Mouse (Mus musculus): Measurements from ENCODE around the gene Treh. TPM values are rescaled to one million over a fixed set of nuclear protein-coding genes. Genes with fewer than 3 reads are reported as not detected.

The Treh gene
- polyA plus RNA-seq, 1 experiment from 2014 or later = not detected

- Histone ChIP-seq H3K9me3 (replicated peaks) (no peaks in the 10 kb centered on the region), H3K4me2 (no peak overlapping the region), H3K4me3 (no peak overlapping the region), H3K9ac (no peak overlapping the region), H3K27ac (peak overlapping the region; percentile 71; the same call in 1 of the 2 replicates), H3K4me1 (replicated peaks) (peaks cover 44% of the 10 kb centered on the region), H3K36me3 (peaks cover 25% of the 10 kb centered on the region), H3K27me3 (no peaks in the 10 kb centered on the region)
- no peak for ATAC-seq (replicated peaks; ENCODE audit: insufficient number of reproducible peaks, insufficient read depth, low FRiP score, low read depth)
- 71% methylated on average over 6 of the region's 6 CpGs for WGBS
These were observed 44.2 kb downstream of the Treh start for GRCm38 (mm10) chr9:44716997-44717821.

GRCm38 (mm10) chr9:44717822-44718242 is 44.8 kb downstream of the Treh start:
- no peak for ATAC-seq (replicated peaks; ENCODE audit: insufficient number of reproducible peaks, insufficient read depth, low FRiP score, low read depth)
- Histone ChIP-seq H3K9ac (no peak overlapping the region), H3K27ac (peak overlapping the region; percentile 71), H3K4me2 (no peak overlapping the region), H3K27me3 (no peaks in the 10 kb centered on the region), H3K4me1 (replicated peaks) (peaks cover 50% of the 10 kb centered on the region), H3K36me3 (peaks cover 20% of the 10 kb centered on the region), H3K9me3 (replicated peaks) (no peaks in the 10 kb centered on the region), H3K4me3 (no peak overlapping the region)
- WGBS = 69% methylated on average over 10 of the region's 10 CpGs

GRCm38 (mm10) chr9:44718937-44719631 is 46.1 kb downstream of the Treh start:
- H3K9me3 ChIP-seq (replicated peaks) = no peaks in the 10 kb centered on the region
- H3K27ac ChIP-seq = no peak overlapping the region; the same call in 1 of the 2 replicates
- ATAC-seq (replicated peaks; ENCODE audit: insufficient number of reproducible peaks, insufficient read depth, low FRiP score, low read depth) = no peak
- H3K27me3 ChIP-seq = no peaks in the 10 kb centered on the region
- H3K36me3 ChIP-seq = peaks cover 20% of the 10 kb centered on the region
- WGBS = 85% methylated on average over 12 of the region's 12 CpGs
- H3K9ac ChIP-seq = no peak overlapping the region
- no peak overlapping the region for H3K4me3 ChIP-seq
- H3K4me2 ChIP-seq = no peak overlapping the region
- H3K4me1 ChIP-seq (replicated peaks) = peaks cover 62% of the 10 kb centered on the region

- Histone ChIP-seq H3K27ac (peak overlapping the region; percentile 78), H3K4me3 (peak overlapping the region; percentile 59)
- ATAC-seq (replicated peaks; ENCODE audit: insufficient number of reproducible peaks, insufficient read depth, low FRiP score, low read depth) = no peak
These were observed 46.8 kb downstream of the Treh start for GRCm38 (mm10) chr9:44719632-44720357.

GRCm38 (mm10) chr9:44720358-44721153 is 47.5 kb downstream of the Treh start:
- H3K9me3 ChIP-seq (replicated peaks) = no peaks in the 10 kb centered on the region
- peak overlapping the region; percentile 59 for H3K4me3 ChIP-seq
- peak overlapping the region; percentile 65 for H3K9ac ChIP-seq
- peak overlapping the region; percentile 78 for H3K27ac ChIP-seq
- H3K4me2 ChIP-seq = peak overlapping the region; percentile 73
- no peak for ATAC-seq (replicated peaks; ENCODE audit: insufficient number of reproducible peaks, insufficient read depth, low FRiP score, low read depth)
- 14% methylated on average over 9 of the region's 9 CpGs for WGBS
- H3K27me3 ChIP-seq = no peaks in the 10 kb centered on the region
- H3K36me3 ChIP-seq = peaks cover 11% of the 10 kb centered on the region
- H3K4me1 ChIP-seq (replicated peaks) = peaks cover 75% of the 10 kb centered on the region

More at GRCm38 (mm10) chr9:44719632-44720357, 46.8 kb downstream of the Treh start:
- Histone ChIP-seq H3K4me2 (peak overlapping the region; percentile 73), H3K4me1 (replicated peaks) (peaks cover 69% of the 10 kb centered on the region), H3K9ac (peak overlapping the region; percentile 65), H3K36me3 (peaks cover 16% of the 10 kb centered on the region), H3K27me3 (no peaks in the 10 kb centered on the region), H3K9me3 (replicated peaks) (no peaks in the 10 kb centered on the region)
- WGBS = 78% methylated on average over 8 of the region's 8 CpGs

- peak overlapping the region; percentile 65 for H3K9ac ChIP-seq
- no peaks in the 10 kb centered on the region for H3K27me3 ChIP-seq
- H3K4me3 ChIP-seq = peak overlapping the region; percentile 59
- H3K4me2 ChIP-seq = peak overlapping the region; percentile 73
- peak overlapping the region; percentile 78 for H3K27ac ChIP-seq
- peaks cover 81% of the 10 kb centered on the region for H3K4me1 ChIP-seq (replicated peaks)
- H3K36me3 ChIP-seq = peaks cover 4% of the 10 kb centered on the region; the same call in 1 of the 2 replicates
- H3K9me3 ChIP-seq (replicated peaks) = no peaks in the 10 kb centered on the region
- peak; percentile 83 for ATAC-seq (replicated peaks; ENCODE audit: insufficient number of reproducible peaks, insufficient read depth, low FRiP score, low read depth)
- WGBS = 1% methylated on average over 40 of the region's 40 CpGs
These were observed 48.3 kb downstream of the Treh start for GRCm38 (mm10) chr9:44721154-44721876.

- H3K9me3 ChIP-seq (replicated peaks) = no peaks in the 10 kb centered on the region
- 0 out of 2 replicates have a peak overlapping the region, but pooled peaks have one; percentile 27 for H3K9ac ChIP-seq
- peak overlapping the region; percentile 59; the same call in 1 of the 2 replicates for H3K4me3 ChIP-seq
- no peaks in the 10 kb centered on the region; the same call in 1 of the 2 replicates for H3K36me3 ChIP-seq
- 50% methylated on average over 3 of the region's 3 CpGs for WGBS
- H3K27me3 ChIP-seq = no peaks in the 10 kb centered on the region
- H3K27ac ChIP-seq = peak overlapping the region; percentile 55
- H3K4me1 ChIP-seq (replicated peaks) = peaks cover 86% of the 10 kb centered on the region
- H3K4me2 ChIP-seq = peak overlapping the region; percentile 73
- no peak for ATAC-seq (replicated peaks; ENCODE audit: insufficient number of reproducible peaks, insufficient read depth, low FRiP score, low read depth)
These were observed 48.8 kb downstream of the Treh start for GRCm38 (mm10) chr9:44721877-44722186.

GRCm38 (mm10) chr9:44722575-44722974 is 49.5 kb downstream of the Treh start:
- Histone ChIP-seq H3K9me3 (replicated peaks) (no peaks in the 10 kb centered on the region), H3K27me3 (no peaks in the 10 kb centered on the region), H3K36me3 (no peaks in the 10 kb centered on the region), H3K4me2 (no peak overlapping the region), H3K4me3 (no peak overlapping the region), H3K9ac (no peak overlapping the region), H3K27ac (peak overlapping the region; percentile 59), H3K4me1 (replicated peaks) (peaks cover 85% of the 10 kb centered on the region)
- WGBS = 65% methylated on average over 7 of the region's 7 CpGs
- ATAC-seq (replicated peaks; ENCODE audit: insufficient number of reproducible peaks, insufficient read depth, low FRiP score, low read depth) = no peak

- Histone ChIP-seq H3K9me3 (replicated peaks) (no peaks in the 10 kb centered on the region), H3K4me2 (no peak overlapping the region), H3K9ac (no peak overlapping the region), H3K4me3 (no peak overlapping the region), H3K4me1 (replicated peaks) (peaks cover 81% of the 10 kb centered on the region), H3K27ac (peak overlapping the region; percentile 59), H3K36me3 (no peaks in the 10 kb centered on the region), H3K27me3 (no peaks in the 10 kb centered on the region)
- no peak for ATAC-seq (replicated peaks; ENCODE audit: insufficient number of reproducible peaks, insufficient read depth, low FRiP score, low read depth)
- 42% methylated on average over 7 of the region's 7 CpGs for WGBS
These were observed 50.0 kb downstream of the Treh start for GRCm38 (mm10) chr9:44723008-44723407.

- WGBS = 50% methylated on average over 11 of the region's 11 CpGs
- H3K9me3 ChIP-seq (replicated peaks) = no peaks in the 10 kb centered on the region
- H3K4me3 ChIP-seq = no peak overlapping the region
- H3K36me3 ChIP-seq = no peaks in the 10 kb centered on the region
- H3K27ac ChIP-seq = peak overlapping the region; percentile 59
- no peak overlapping the region for H3K4me2 ChIP-seq
- no peaks in the 10 kb centered on the region for H3K27me3 ChIP-seq
- peaks cover 75% of the 10 kb centered on the region for H3K4me1 ChIP-seq (replicated peaks)
- ATAC-seq (replicated peaks; ENCODE audit: insufficient number of reproducible peaks, insufficient read depth, low FRiP score, low read depth) = no peak
- H3K9ac ChIP-seq = no peak overlapping the region
These were observed 50.5 kb downstream of the Treh start for GRCm38 (mm10) chr9:44723521-44724041.

Data from heart, embryonic 15.5 days (tissue).